Mouse (Mus musculus) stomach, embryonic 14.5 days (tissue): ENCODE measurements around the gene Slain2. TPM values are rescaled to one million over a fixed set of nuclear protein-coding genes. Genes with fewer than 3 reads are reported as not detected.

Experiments used
- ATAC-seq: fragments of 200-750 bp; cut with Nextera tagmentation; 2 replicates; pipeline ENCODE4 v1.8.0; 2017; ENCODE audit warnings: low read depth, moderate TSS enrichment; ENCODE audit not compliant: insufficient number of reproducible peaks, insufficient read depth, low FRiP score
- H3K27ac ChIP-seq: fragments of 300-500 bp; sonication (generic); 2 replicates; pipeline ENCODE4 v1.5.1; 2014; ENCODE audit warnings: mild to moderate bottlenecking, low read length, moderate library complexity, mixed read lengths
- H3K27me3 ChIP-seq: fragments of 300-500 bp; sonication (generic); 2 replicates; pipeline ENCODE4 v1.6.1; 2014; ENCODE audit warnings: low read length, control low read depth, mixed read lengths; ENCODE audit not compliant: control insufficient read depth, insufficient read depth
- H3K36me3 ChIP-seq: fragments of 300-500 bp; sonication (generic); 2 replicates; pipeline ENCODE4 v1.6.1; 2014; ENCODE audit warnings: mild to moderate bottlenecking, control low read depth, low read length, moderate library complexity, mixed read lengths; ENCODE audit not compliant: control insufficient read depth, insufficient read depth
- H3K4me1 ChIP-seq: fragments of 300-500 bp; sonication (generic); 2 replicates; pipeline ENCODE4 v1.6.1; 2014; ENCODE audit warnings: low read length, control low read depth, mixed read lengths; ENCODE audit not compliant: control insufficient read depth, insufficient read depth
- H3K4me2 ChIP-seq: fragments of 300-500 bp; sonication (generic); replicated peaks from 2 replicates; pipeline ENCODE4 v1.6.1; 2014; ENCODE audit warnings: low read depth, low read length, control low read depth
- H3K4me3 ChIP-seq: fragments of 300-500 bp; sonication (generic); 2 replicates; pipeline ENCODE4 v1.5.1; 2014; ENCODE audit warnings: low read depth, low read length, control low read depth
- H3K9ac ChIP-seq: fragments of 300-500 bp; sonication (generic); replicated peaks from 2 replicates; pipeline ENCODE4 v1.6.1; 2014; ENCODE audit warnings: low read depth, mild to moderate bottlenecking, control low read depth, low read length, moderate library complexity, mixed read lengths
- H3K9me3 ChIP-seq: fragments of 300-500 bp; sonication (generic); 2 replicates; pipeline ENCODE4 v1.6.1; 2016; ENCODE audit warnings: low read depth, low read length, control low read depth; ENCODE audit not compliant: control insufficient read depth
- WGBS: fragments of 180-500 bp; shearing (Covaris S2); extraction: QIAGEN DNeasy Blood & Tissue Kit; methylation state at CpG from one replicate; pipeline ENCODE4 v1.1.7; 2014; 5-methylcytosine and 5-hydroxymethylcytosine counted together
- polyA plus RNA-seq: library from polyadenylated mRNA; unstranded; fragments of >200 nt; fragmentation: Nextera tagmentation; extraction: Ambion mirVana; gene quantifications from 2 replicates; pipeline ENCODE4 v1.2.1, GENCODE M21; 2014

Slain2 gene
- polyA plus RNA-seq, 1 experiment from 2014 or later, result 22.6 TPM

GRCm38 (mm10) chr5:72879736-72880135 is 34.4 kb upstream of the Slain2 start:
- Histone ChIP-seq H3K36me3 (no peaks in the 10 kb centered on the region), H3K9me3 (no peaks in the 10 kb centered on the region), H3K4me1 (peaks cover 3% of the 10 kb centered on the region; the same call in 1 of the 2 replicates), H3K4me2 (no peak overlapping the region), H3K27ac (no peak overlapping the region), H3K9ac (no peak overlapping the region), H3K4me3 (no peak overlapping the region), H3K27me3 (no peaks in the 10 kb centered on the region)
- ATAC-seq, result no peak
- 23% methylated on average over 5 of the region's 5 CpGs for WGBS

GRCm38 (mm10) chr5:72881748-72882411 is 32.2 kb upstream of the Slain2 start:
- Histone ChIP-seq H3K9ac (no peak overlapping the region), H3K9me3 (no peaks in the 10 kb centered on the region), H3K36me3 (no peaks in the 10 kb centered on the region), H3K4me3 (no peak overlapping the region), H3K4me1 (peaks cover 3% of the 10 kb centered on the region; the same call in 1 of the 2 replicates), H3K27ac (no peak overlapping the region), H3K27me3 (no peaks in the 10 kb centered on the region), H3K4me2 (no peak overlapping the region)
- WGBS, result 49% methylated on average over 12 of the region's 12 CpGs
- no peak for ATAC-seq

- H3K9me3 ChIP-seq, result no peaks in the 10 kb centered on the region
- H3K27me3 ChIP-seq, result no peaks in the 10 kb centered on the region
- no peak overlapping the region for H3K4me2 ChIP-seq
- 73% methylated on average over 2 of the region's 2 CpGs for WGBS
- H3K27ac ChIP-seq, result no peak overlapping the region
- no peak overlapping the region for H3K4me3 ChIP-seq
- H3K36me3 ChIP-seq, result no peaks in the 10 kb centered on the region
- peaks cover 3% of the 10 kb centered on the region; the same call in 1 of the 2 replicates for H3K4me1 ChIP-seq
- no peak for ATAC-seq
- H3K9ac ChIP-seq, result no peak overlapping the region
Measured at GRCm38 (mm10) chr5:72882412-72882765, 31.7 kb upstream of the Slain2 start.

- no peak for ATAC-seq
- 52% methylated on average over 3 of the region's 3 CpGs for WGBS
- Histone ChIP-seq H3K27me3 (no peaks in the 10 kb centered on the region), H3K4me2 (no peak overlapping the region), H3K27ac (no peak overlapping the region), H3K4me3 (no peak overlapping the region), H3K9ac (no peak overlapping the region), H3K9me3 (no peaks in the 10 kb centered on the region), H3K4me1 (peaks cover 3% of the 10 kb centered on the region; the same call in 1 of the 2 replicates), H3K36me3 (no peaks in the 10 kb centered on the region)
Measured at GRCm38 (mm10) chr5:72883706-72884105, 30.4 kb upstream of the Slain2 start.

- Histone ChIP-seq H3K27me3 (no peaks in the 10 kb centered on the region), H3K4me1 (peaks cover 3% of the 10 kb centered on the region; the same call in 1 of the 2 replicates), H3K27ac (no peak overlapping the region), H3K4me2 (no peak overlapping the region), H3K36me3 (no peaks in the 10 kb centered on the region), H3K9ac (no peak overlapping the region), H3K9me3 (no peaks in the 10 kb centered on the region), H3K4me3 (no peak overlapping the region)
- ATAC-seq, result 0 out of 2 replicates have a peak, but pooled peaks have one; percentile 46
- WGBS, result 64% methylated on average over 19 of the region's 19 CpGs
Measured at GRCm38 (mm10) chr5:72886458-72887222, 27.5 kb upstream of the Slain2 start.

GRCm38 (mm10) chr5:72888260-72888659 is 25.8 kb upstream of the Slain2 start:
- no peaks in the 10 kb centered on the region for H3K36me3 ChIP-seq
- no peak for ATAC-seq
- WGBS, result 88% methylated on average over 7 of the region's 7 CpGs
- H3K4me1 ChIP-seq, result no peaks in the 10 kb centered on the region
- no peak overlapping the region for H3K27ac ChIP-seq
- H3K4me3 ChIP-seq, result no peak overlapping the region
- no peak overlapping the region for H3K9ac ChIP-seq
- H3K4me2 ChIP-seq, result no peak overlapping the region
- no peaks in the 10 kb centered on the region for H3K27me3 ChIP-seq
- no peaks in the 10 kb centered on the region for H3K9me3 ChIP-seq

GRCm38 (mm10) chr5:72891534-72891933 is 22.6 kb upstream of the Slain2 start:
- H3K4me1 ChIP-seq, result no peaks in the 10 kb centered on the region
- no peak overlapping the region for H3K4me2 ChIP-seq
- no peaks in the 10 kb centered on the region for H3K9me3 ChIP-seq
- H3K27me3 ChIP-seq, result no peaks in the 10 kb centered on the region
- H3K36me3 ChIP-seq, result no peaks in the 10 kb centered on the region
- H3K27ac ChIP-seq, result no peak overlapping the region
- H3K9ac ChIP-seq, result no peak overlapping the region
- peak; percentile 42; the same call in 1 of the 2 replicates for ATAC-seq
- no peak overlapping the region for H3K4me3 ChIP-seq
- WGBS, result 5% methylated on average over 12 of the region's 12 CpGs

- Histone ChIP-seq H3K4me1 (no peaks in the 10 kb centered on the region), H3K36me3 (no peaks in the 10 kb centered on the region), H3K9ac (no peak overlapping the region), H3K27ac (no peak overlapping the region), H3K4me3 (no peak overlapping the region), H3K9me3 (no peaks in the 10 kb centered on the region), H3K4me2 (no peak overlapping the region), H3K27me3 (no peaks in the 10 kb centered on the region)
- ATAC-seq, result no peak
- 54% methylated on average over 5 of the region's 5 CpGs for WGBS
Measured at GRCm38 (mm10) chr5:72893987-72894386, 20.1 kb upstream of the Slain2 start.
